Mouse (Mus musculus) intestine, embryonic 14.5 days (tissue): ENCODE measurements at regions not wholly inside any gene's neighbourhood (a gene's known extent, or its start where the extent isn't known, plus 50 kb on each side); places are given as distances from the start of the nearest gene placed in this dataset.
A peak's percentile ranks its signal among the peaks of the same experiment; 100 is the strongest.

Source experiments
- ATAC-seq: fragments of 200-750 bp; cut with Nextera tagmentation; replicated peaks from 2 replicates; pipeline ENCODE4 v1.8.0; 2017; ENCODE audit warnings: low read depth, moderate number of reproducible peaks, moderate TSS enrichment, moderate library complexity; ENCODE audit not compliant: low FRiP score, low TSS enrichment
- DNase-seq: peaks from one replicate; pipeline ENCODE4 v3.0.0-alpha.2; 2018; ENCODE audit warnings: low spot score
- H3K27ac ChIP-seq: fragments of 300-500 bp; sonication (generic); 2 replicates; pipeline ENCODE4 v1.5.1; 2014; ENCODE audit warnings: low read depth, mild to moderate bottlenecking, control low read depth
- H3K27me3 ChIP-seq: fragments of 300-500 bp; sonication (generic); replicated peaks from 2 replicates; pipeline ENCODE4 v1.6.1; 2014; ENCODE audit warnings: low read length, control low read depth; ENCODE audit not compliant: control insufficient read depth, insufficient read depth
- H3K36me3 ChIP-seq: fragments of 300-500 bp; sonication (generic); 2 replicates; pipeline ENCODE4 v1.6.1; 2014; ENCODE audit warnings: low read length, control low read depth; ENCODE audit not compliant: control insufficient read depth, insufficient read depth
- H3K4me1 ChIP-seq: fragments of 300-500 bp; sonication (generic); replicated peaks from 2 replicates; pipeline ENCODE4 v1.6.1; 2014; ENCODE audit warnings: low read length, control low read depth, mixed read lengths; ENCODE audit not compliant: control insufficient read depth, insufficient read depth
- H3K4me2 ChIP-seq: fragments of 300-500 bp; sonication (generic); 2 replicates; pipeline ENCODE4 v1.6.1; 2014; ENCODE audit warnings: low read length
- H3K4me3 ChIP-seq: fragments of 300-500 bp; sonication (generic); 2 replicates; pipeline ENCODE4 v1.5.1; 2014; ENCODE audit warnings: low read depth, low read length, control low read depth, mixed read lengths
- H3K9ac ChIP-seq: fragments of 300-500 bp; sonication (generic); 2 replicates; pipeline ENCODE4 v1.6.1; 2014; ENCODE audit warnings: mild to moderate bottlenecking, low read length
- H3K9me3 ChIP-seq: fragments of 300-500 bp; sonication (generic); 2 replicates; pipeline ENCODE4 v1.6.1; 2016; ENCODE audit warnings: low read length, control low read depth; ENCODE audit not compliant: control insufficient read depth
- WGBS: fragments of 180-500 bp; shearing (Covaris S2); extraction: QIAGEN DNeasy Blood & Tissue Kit; methylation state at CpG from one replicate; pipeline ENCODE4 v1.1.7; 2014; 5-methylcytosine and 5-hydroxymethylcytosine counted together

DNA sequence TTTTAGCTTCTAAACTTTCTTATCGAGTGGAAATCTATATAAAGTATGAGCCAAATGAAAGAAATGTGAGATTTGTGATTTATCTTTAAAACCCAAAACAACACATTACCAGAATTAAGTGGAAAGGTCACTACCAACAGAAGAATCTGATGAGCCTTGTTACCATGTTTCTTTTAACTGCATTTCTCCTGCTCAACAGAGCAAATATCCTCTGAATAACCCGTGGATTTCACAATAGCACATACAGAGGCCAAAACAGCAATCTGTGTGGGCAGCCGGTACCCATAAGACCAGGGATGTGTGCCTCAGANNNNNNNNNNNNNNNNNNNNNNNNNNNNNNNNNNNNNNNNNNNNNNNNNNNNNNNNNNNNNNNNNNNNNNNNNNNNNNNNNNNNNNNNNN, 85.3 kb downstream of the 4930444P10Rik start:
- WGBS: 80% methylated on average over 3 of the region's 3 CpGs
- ATAC-seq (no peak), DNase-seq (no peak)
- Histone ChIP-seq H3K27me3 (no peaks in the 10 kb centered on the region), H3K36me3 (no peaks in the 10 kb centered on the region), H3K4me1 (no peaks in the 10 kb centered on the region), H3K9ac (no peak overlapping the region), H3K4me2 (no peak overlapping the region), H3K9me3 (no peaks in the 10 kb centered on the region), H3K27ac (no peak overlapping the region), H3K4me3 (no peak overlapping the region)

DNA sequence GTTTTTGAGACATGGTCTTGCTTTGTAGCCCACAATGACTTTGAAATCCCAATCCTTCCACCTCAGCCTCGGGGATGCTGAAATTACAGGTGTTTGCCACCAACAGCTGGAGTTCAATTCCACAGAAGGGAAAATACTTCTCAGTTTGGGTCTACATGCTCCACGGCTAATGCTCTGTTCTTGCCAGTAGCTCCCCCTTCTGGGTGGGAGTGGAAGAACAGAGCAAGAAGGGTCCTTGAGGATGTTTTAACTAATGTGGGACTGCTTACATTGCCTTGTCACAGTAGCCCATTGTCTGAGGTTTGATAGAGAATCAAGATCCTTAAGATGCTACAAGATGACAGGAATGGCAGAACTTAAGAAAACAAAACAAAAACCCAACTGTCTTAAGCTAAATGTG, 86.2 kb downstream of the 4930444P10Rik start:
- Histone ChIP-seq H3K36me3 (no peaks in the 10 kb centered on the region), H3K9me3 (no peaks in the 10 kb centered on the region), H3K27me3 (no peaks in the 10 kb centered on the region), H3K9ac (no peak overlapping the region), H3K4me3 (no peak overlapping the region), H3K4me1 (no peaks in the 10 kb centered on the region), H3K27ac (no peak overlapping the region), H3K4me2 (no peak overlapping the region)
- DNase-seq (no peak), ATAC-seq (no peak)
- 76% methylated on average over 2 of the region's 2 CpGs for WGBS

GRCm38 (mm10) chr1:15997135-15997534, 96.0 kb downstream of the 4930444P10Rik start:
- ATAC-seq (no peak), DNase-seq (no peak)
- 0 out of 2 replicates have a peak, but pooled peaks cover 4% of the 10 kb centered on the region for H3K9me3 ChIP-seq
- no peaks in the 10 kb centered on the region for H3K27me3 ChIP-seq
- H3K4me1 ChIP-seq: no peaks in the 10 kb centered on the region
- no peaks in the 10 kb centered on the region for H3K36me3 ChIP-seq
- H3K27ac ChIP-seq: no peak overlapping the region
- no peak overlapping the region for H3K9ac ChIP-seq
- WGBS: 81% methylated on average over 5 of the region's 5 CpGs
- H3K4me2 ChIP-seq: no peak overlapping the region
- H3K4me3 ChIP-seq: no peak overlapping the region

DNA sequence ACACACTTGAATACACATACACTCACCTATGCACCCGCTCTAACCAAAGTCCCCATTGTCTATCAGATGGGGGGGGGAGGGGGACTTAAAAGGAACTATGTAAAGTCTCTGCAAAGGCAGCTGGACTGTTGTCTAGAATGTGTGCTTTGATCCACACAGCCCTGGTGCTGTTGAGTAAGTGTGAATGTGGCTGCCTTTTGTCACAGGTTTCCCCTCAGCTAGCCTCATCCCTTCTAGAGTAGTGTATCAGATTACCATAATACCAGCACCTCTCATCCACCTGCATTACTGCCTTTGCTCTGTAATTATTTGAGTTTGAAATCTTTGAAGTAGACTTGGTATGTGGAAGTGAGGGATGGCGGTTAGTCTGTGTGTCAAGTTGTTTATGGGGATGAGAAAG, 96.8 kb downstream of the 4930444P10Rik start:
- Histone ChIP-seq H3K27ac (no peak overlapping the region), H3K36me3 (no peaks in the 10 kb centered on the region)
- no peak for DNase-seq

DNA sequence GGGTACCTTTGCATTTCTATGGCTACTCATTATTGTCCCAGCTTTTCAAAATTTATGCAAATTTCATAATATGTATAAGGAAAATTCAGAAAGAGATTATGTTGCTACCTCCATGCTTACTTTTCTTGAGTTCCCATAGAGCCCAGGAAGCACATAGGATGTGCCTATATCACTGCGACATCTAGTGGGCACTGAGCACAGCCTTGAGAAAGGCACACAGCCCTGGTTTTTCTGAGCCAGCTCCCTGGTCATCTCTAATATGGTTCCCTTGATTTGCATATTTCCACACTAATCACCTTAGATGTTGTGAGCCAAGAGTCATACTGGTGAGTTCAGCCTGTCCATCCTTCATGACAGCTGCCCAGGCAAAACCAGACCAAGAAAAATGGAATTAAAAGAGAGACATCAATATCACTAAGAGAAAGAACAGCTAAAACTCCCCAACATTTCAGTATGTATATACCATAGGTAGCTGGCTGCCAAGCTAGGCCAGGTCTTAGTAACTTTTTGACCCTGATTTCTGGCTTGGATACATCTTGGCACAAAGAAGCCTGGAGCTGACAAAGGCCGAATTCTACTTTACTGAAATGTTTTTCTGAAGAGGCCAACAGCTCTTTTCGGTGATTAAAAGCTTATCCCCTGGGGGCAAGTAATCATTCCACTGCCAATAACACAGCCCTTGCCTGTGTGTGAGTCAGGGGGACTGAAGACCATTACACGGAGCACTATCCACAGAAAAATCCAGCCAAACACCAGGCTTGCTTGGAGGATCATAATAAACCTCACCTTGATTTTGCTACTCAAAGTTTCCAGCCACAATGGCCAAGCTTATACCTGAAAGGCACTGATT, 99.3 kb downstream of the 4930444P10Rik start:
- 0 out of 2 replicates have a peak, but pooled peaks have one; percentile 40 for ATAC-seq

More for the DNA sequence above, 96.8 kb downstream of the 4930444P10Rik start:
- no peak for ATAC-seq
- no peak overlapping the region for H3K4me2 ChIP-seq
- H3K27me3 ChIP-seq: no peaks in the 10 kb centered on the region
- WGBS: 62% methylated on average over 2 of the region's 2 CpGs
- H3K4me1 ChIP-seq: no peaks in the 10 kb centered on the region
- H3K9ac ChIP-seq: no peak overlapping the region
- H3K4me3 ChIP-seq: no peak overlapping the region
- H3K9me3 ChIP-seq: 0 out of 2 replicates have a peak, but pooled peaks cover 4% of the 10 kb centered on the region

DNA sequence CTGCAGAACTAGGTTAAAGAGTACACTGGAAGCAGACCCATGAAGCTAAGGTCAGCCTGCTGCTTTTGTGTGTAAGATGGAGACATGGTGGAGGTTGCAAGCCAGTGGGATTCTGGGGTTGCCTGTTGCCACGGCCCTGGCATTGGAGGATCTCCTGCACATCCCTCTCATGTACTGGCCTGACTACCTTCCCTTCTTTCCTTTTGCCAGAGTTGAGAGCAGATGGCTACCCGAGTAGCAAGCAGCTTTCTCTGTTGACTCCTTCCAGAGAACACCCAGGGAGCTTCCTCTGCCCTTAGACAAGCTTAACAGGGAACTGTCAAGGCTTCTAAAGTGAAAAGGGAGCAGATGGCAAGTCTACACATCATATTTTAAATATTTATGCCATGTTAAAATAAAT, 102.1 kb downstream of the 4930444P10Rik start:
- H3K9me3 ChIP-seq: no peaks in the 10 kb centered on the region
- no peak overlapping the region for H3K4me2 ChIP-seq
- no peaks in the 10 kb centered on the region for H3K27me3 ChIP-seq
- H3K36me3 ChIP-seq: no peaks in the 10 kb centered on the region
- ATAC-seq (no peak), DNase-seq (no peak)
- 30% methylated on average over 2 of the region's 2 CpGs for WGBS
- no peaks in the 10 kb centered on the region for H3K4me1 ChIP-seq
- H3K9ac ChIP-seq: no peak overlapping the region
- H3K27ac ChIP-seq: peak overlapping the region; percentile 57
- H3K4me3 ChIP-seq: no peak overlapping the region

More for the DNA sequence above, 99.3 kb downstream of the 4930444P10Rik start:
- Histone ChIP-seq H3K4me1 (no peaks in the 10 kb centered on the region), H3K4me2 (no peak overlapping the region), H3K27me3 (no peaks in the 10 kb centered on the region), H3K27ac (no peak overlapping the region), H3K36me3 (no peaks in the 10 kb centered on the region), H3K4me3 (no peak overlapping the region), H3K9me3 (no peaks in the 10 kb centered on the region), H3K9ac (no peak overlapping the region)
- DNase-seq: no peak
- WGBS: 49% methylated on average over 4 of the region's 4 CpGs

GRCm38 (mm10) chr1:15985579-15985978, 107.5 kb downstream of the 4930444P10Rik start:
- Histone ChIP-seq H3K36me3 (no peaks in the 10 kb centered on the region), H3K4me3 (no peak overlapping the region), H3K9me3 (no peaks in the 10 kb centered on the region), H3K4me2 (no peak overlapping the region), H3K9ac (no peak overlapping the region), H3K4me1 (no peaks in the 10 kb centered on the region; the same call in 1 of the 2 replicates), H3K27ac (no peak overlapping the region), H3K27me3 (no peaks in the 10 kb centered on the region)
- 69% methylated on average over 3 of the region's 3 CpGs for WGBS
- DNase-seq (no peak), ATAC-seq (no peak)

GRCm38 (mm10) chr1:15979333-15979732, 113.8 kb downstream of the 4930444P10Rik start:
- Histone ChIP-seq H3K4me2 (no peak overlapping the region), H3K27me3 (no peaks in the 10 kb centered on the region), H3K9ac (no peak overlapping the region), H3K9me3 (no peaks in the 10 kb centered on the region), H3K27ac (no peak overlapping the region), H3K4me3 (no peak overlapping the region), H3K36me3 (no peaks in the 10 kb centered on the region), H3K4me1 (no peaks in the 10 kb centered on the region; the same call in 1 of the 2 replicates)
- no peak for ATAC-seq
- no peak for DNase-seq

- no peak for ATAC-seq
- Histone ChIP-seq H3K9ac (no peak overlapping the region), H3K27me3 (no peaks in the 10 kb centered on the region), H3K36me3 (no peaks in the 10 kb centered on the region), H3K4me3 (no peak overlapping the region), H3K9me3 (no peaks in the 10 kb centered on the region), H3K4me2 (no peak overlapping the region), H3K27ac (no peak overlapping the region), H3K4me1 (no peaks in the 10 kb centered on the region)
- WGBS: 84% methylated on average over 2 of the region's 2 CpGs
- DNase-seq: no peak
Measured at GRCm38 (mm10) chr1:15959578-15959977, 133.5 kb downstream of the 4930444P10Rik start.
